Mouse (Mus musculus): ENCODE data around the gene 1110002E22Rik.

1110002E22Rik gene

GRCm38 (mm10) chr3:138110910-138111782, 46.3 kb downstream of the 1110002E22Rik start:
- DNase-seq, result no peak

GRCm38 (mm10) chr3:138114106-138114505, 49.3 kb downstream of the 1110002E22Rik start:
- no peak for DNase-seq

- no peak for DNase-seq
Observed at GRCm38 (mm10) chr3:138116871-138117270, 52.0 kb downstream of the 1110002E22Rik start.

- DNase-seq, result no peak
Observed at GRCm38 (mm10) chr3:138118392-138118791, 53.5 kb downstream of the 1110002E22Rik start.

GRCm38 (mm10) chr3:138118831-138119230, 54.0 kb downstream of the 1110002E22Rik start:
- no peak for DNase-seq

GRCm38 (mm10) chr3:138119444-138120105, 54.7 kb downstream of the 1110002E22Rik start:
- no peak for DNase-seq

GRCm38 (mm10) chr3:138121461-138121860, 56.6 kb downstream of the 1110002E22Rik start:
- DNase-seq, result no peak

GRCm38 (mm10) chr3:138123842-138124241, 59.0 kb downstream of the 1110002E22Rik start:
- no peak for DNase-seq

GRCm38 (mm10) chr3:138129110-138129509, 64.3 kb downstream of the 1110002E22Rik start:
- no peak for DNase-seq

- no peak for DNase-seq
Observed at GRCm38 (mm10) chr3:138130692-138131091, 65.8 kb downstream of the 1110002E22Rik start.
